Mouse (Mus musculus) embryonic facial prominence, embryonic 15.5 days (tissue): Measurements from ENCODE around the gene Soga3. TPM values are rescaled to one million over a fixed set of nuclear protein-coding genes. Genes with fewer than 3 reads are reported as not detected.
A peak's percentile ranks its signal among the peaks of the same experiment; 100 is the strongest.

ENCODE experiments used
- ATAC-seq: fragments of 200-750 bp; cut with Nextera tagmentation; 2 replicates; pipeline ENCODE4 v1.8.0; 2017; ENCODE audit warnings: low read depth, moderate TSS enrichment; ENCODE audit not compliant: insufficient number of reproducible peaks, low FRiP score, low TSS enrichment
- H3K27ac ChIP-seq: fragments of 300-500 bp; sonication (generic); replicated peaks from 2 replicates; pipeline ENCODE4 v1.5.1; 2015; ENCODE audit warnings: mild to moderate bottlenecking, inconsistent platforms
- H3K27me3 ChIP-seq: fragments of 300-500 bp; sonication (generic); 2 replicates; pipeline ENCODE4 v1.6.1; 2015; ENCODE audit warnings: inconsistent platforms
- H3K36me3 ChIP-seq: fragments of 300-500 bp; sonication (generic); 2 replicates; pipeline ENCODE4 v1.6.1; 2015; ENCODE audit warnings: mild to moderate bottlenecking, inconsistent platforms
- H3K4me1 ChIP-seq: fragments of 300-500 bp; sonication (generic); 2 replicates; pipeline ENCODE4 v1.6.1; 2015; ENCODE audit warnings: inconsistent platforms
- H3K4me2 ChIP-seq: fragments of 300-500 bp; sonication (generic); replicated peaks from 2 replicates; pipeline ENCODE4 v1.6.1; 2015; ENCODE audit warnings: mild to moderate bottlenecking, inconsistent platforms
- H3K4me3 ChIP-seq: fragments of 300-500 bp; sonication (generic); replicated peaks from 2 replicates; pipeline ENCODE4 v1.5.1; 2015; ENCODE audit warnings: mild to moderate bottlenecking, inconsistent platforms
- H3K9ac ChIP-seq: fragments of 300-500 bp; sonication (generic); 2 replicates; pipeline ENCODE4 v1.6.1; 2015; ENCODE audit warnings: inconsistent platforms
- H3K9me3 ChIP-seq: fragments of 300-500 bp; sonication (generic); replicated peaks from 2 replicates; pipeline ENCODE4 v1.6.1; 2016; ENCODE audit warnings: inconsistent platforms
- WGBS: fragments of 180-500 bp; shearing (Covaris S2); methylation state at CpG from one replicate; pipeline ENCODE4 v1.1.7; 2015; 5-methylcytosine and 5-hydroxymethylcytosine counted together
- polyA plus RNA-seq: library from polyadenylated mRNA; unstranded; fragments of >200 nt; fragmentation: Nextera tagmentation; extraction: Ambion mirVana; gene quantifications from 2 replicates; pipeline ENCODE4 v1.2.1, GENCODE M21; 2015

Gene Soga3
- polyA plus RNA-seq, 1 experiment from 2014 or later: 4.7 TPM

- Histone ChIP-seq H3K9ac (no peak overlapping the region), H3K4me1 (peaks cover 5% of the 10 kb centered on the region; the same call in 1 of the 2 replicates), H3K36me3 (no peaks in the 10 kb centered on the region), H3K27ac (no peak overlapping the region), H3K4me2 (no peak overlapping the region), H3K27me3 (no peaks in the 10 kb centered on the region), H3K9me3 (no peaks in the 10 kb centered on the region), H3K4me3 (no peak overlapping the region)
- WGBS: 37% methylated on average over 3 of the region's 3 CpGs
- ATAC-seq: no peak
These were observed 65.1 kb downstream of the Soga3 start for GRCm38 (mm10) chr10:29208735-29209134.

DNA sequence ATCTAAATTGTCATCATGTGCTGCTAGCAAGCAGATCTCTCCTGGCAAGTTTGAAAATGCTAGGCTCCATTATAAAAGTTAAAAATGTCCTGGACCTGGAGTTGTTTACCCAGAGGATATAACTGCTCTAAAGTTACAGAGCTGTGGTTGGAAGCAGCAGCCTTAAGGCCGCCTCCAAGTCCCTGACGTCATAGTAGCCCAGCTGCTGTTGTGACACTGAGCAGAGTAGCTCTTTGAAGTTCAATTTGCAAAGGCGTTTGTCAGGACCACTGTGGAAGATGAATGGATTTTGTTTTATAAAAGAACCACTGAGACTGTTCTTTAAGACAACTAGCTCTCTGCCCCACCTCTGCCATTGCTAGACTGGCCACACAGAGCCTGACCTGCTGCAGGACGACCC lies 67.8 kb downstream of the Soga3 start, which contains the start of gene 9330159F19Rik:
Gene 9330159F19Rik, plus strand, starts transcription at position 154 of the 400 bp plus-strand sequence.
- WGBS: 8% methylated on average over 4 of the region's 4 CpGs

GRCm38 (mm10) chr10:29213534-29214100 lies 70.0 kb downstream of the Soga3 start:
- Histone ChIP-seq H3K4me2 (no peak overlapping the region), H3K27ac (no peak overlapping the region), H3K9me3 (no peaks in the 10 kb centered on the region), H3K4me1 (peaks cover 5% of the 10 kb centered on the region; the same call in 1 of the 2 replicates), H3K36me3 (no peaks in the 10 kb centered on the region), H3K27me3 (no peaks in the 10 kb centered on the region), H3K9ac (no peak overlapping the region), H3K4me3 (no peak overlapping the region)
- ATAC-seq: no peak
- 40% methylated on average over 3 of the region's 3 CpGs for WGBS

More for the DNA sequence above, 67.8 kb downstream of the Soga3 start, which contains the start of gene 9330159F19Rik:
- no peak within 1 kb of the TSS; the same call in 1 of the 2 replicates for H3K4me2 ChIP-seq
- H3K4me1 ChIP-seq: peaks cover 5% of the 10 kb centered on the region; the same call in 1 of the 2 replicates
- no peaks in the 10 kb centered on the region for H3K9me3 ChIP-seq
- H3K9ac ChIP-seq: no peak within 1 kb of the TSS
- ATAC-seq: peak; percentile 80
- H3K36me3 ChIP-seq: no peaks in the 10 kb centered on the region
- no peak within 1 kb of the TSS; the same call in 1 of the 2 replicates for H3K4me3 ChIP-seq
- H3K27ac ChIP-seq: 0 out of 2 replicates have a peak within 1 kb of the TSS, but pooled peaks have one; percentile 7
- no peaks in the 10 kb centered on the region for H3K27me3 ChIP-seq

- no peaks in the 10 kb centered on the region for H3K9me3 ChIP-seq
- 90% methylated on average over 1 of the region's 1 CpGs for WGBS
- no peaks in the 10 kb centered on the region for H3K27me3 ChIP-seq
- no peak overlapping the region for H3K27ac ChIP-seq
- H3K4me1 ChIP-seq: no peaks in the 10 kb centered on the region
- H3K4me3 ChIP-seq: no peak overlapping the region
- H3K36me3 ChIP-seq: no peaks in the 10 kb centered on the region
- H3K9ac ChIP-seq: no peak overlapping the region
- no peak for ATAC-seq
- no peak overlapping the region for H3K4me2 ChIP-seq
These were observed 73.3 kb downstream of the Soga3 start for GRCm38 (mm10) chr10:29216957-29217356.

GRCm38 (mm10) chr10:29217451-29217850 lies 73.8 kb downstream of the Soga3 start:
- Histone ChIP-seq H3K27ac (no peak overlapping the region), H3K27me3 (no peaks in the 10 kb centered on the region), H3K4me1 (no peaks in the 10 kb centered on the region), H3K4me2 (no peak overlapping the region), H3K9me3 (no peaks in the 10 kb centered on the region), H3K9ac (no peak overlapping the region), H3K4me3 (no peak overlapping the region), H3K36me3 (no peaks in the 10 kb centered on the region)
- ATAC-seq: no peak
- WGBS: 67% methylated on average over 2 of the region's 2 CpGs

- ATAC-seq: no peak
- H3K36me3 ChIP-seq: no peaks in the 10 kb centered on the region
- no peak overlapping the region for H3K9ac ChIP-seq
- no peak overlapping the region for H3K27ac ChIP-seq
- H3K4me3 ChIP-seq: no peak overlapping the region
- 79% methylated on average over 4 of the region's 4 CpGs for WGBS
- no peak overlapping the region for H3K4me2 ChIP-seq
- no peaks in the 10 kb centered on the region for H3K27me3 ChIP-seq
- no peaks in the 10 kb centered on the region for H3K4me1 ChIP-seq
- no peaks in the 10 kb centered on the region for H3K9me3 ChIP-seq
These were observed 81.7 kb downstream of the Soga3 start for GRCm38 (mm10) chr10:29225329-29225728.

- Histone ChIP-seq H3K27me3 (no peaks in the 10 kb centered on the region), H3K9ac (no peak overlapping the region), H3K27ac (no peak overlapping the region), H3K9me3 (no peaks in the 10 kb centered on the region), H3K4me3 (no peak overlapping the region), H3K4me1 (no peaks in the 10 kb centered on the region), H3K4me2 (no peak overlapping the region), H3K36me3 (no peaks in the 10 kb centered on the region)
- ATAC-seq: no peak
- 79% methylated on average over 2 of the region's 2 CpGs for WGBS
These were observed 87.6 kb downstream of the Soga3 start for GRCm38 (mm10) chr10:29231208-29231607.

Other genes starting within 250 kb of the Soga3 start
- not detected in 2 replicates for gene 2310057J18Rik, start 157.5 kb upstream of the Soga3 start, polyA plus RNA-seq
- gene Gm49353, start 55.1 kb downstream of the Soga3 start, polyA plus RNA-seq: 0.27 and 0.45 TPM in 2 replicates
- 1.2 and 1.5 TPM in 2 replicates for gene 9330159F19Rik, start 67.8 kb downstream of the Soga3 start, polyA plus RNA-seq
- 26.9 and 28.1 TPM in 2 replicates for gene Echdc1, start 169.3 kb downstream of the Soga3 start, polyA plus RNA-seq
- gene Rnf146, start 218.6 kb downstream of the Soga3 start, polyA plus RNA-seq: 50.5 and 56.0 TPM in 2 replicates